Mouse (Mus musculus) cerebellum, adult 8-10 months (tissue): ENCODE results near the gene Akt3.

Experiments
- DNase-seq: peaks from one replicate; pipeline ENCODE4 v3.0.0; 2022

Gene Akt3

GRCm38 (mm10) chr1:177004041-177004741 is 253.8 kb downstream of the Akt3 start:
- no peak for DNase-seq

- DNase-seq = no peak
Measured at GRCm38 (mm10) chr1:177002951-177003350, 255.1 kb downstream of the Akt3 start.

- no peak for DNase-seq
Measured at GRCm38 (mm10) chr1:176999011-176999410, 259.0 kb downstream of the Akt3 start.

- DNase-seq = peak; percentile 28
Measured at GRCm38 (mm10) chr1:176997711-176998689, 260.0 kb downstream of the Akt3 start.

- DNase-seq = no peak
Measured at GRCm38 (mm10) chr1:176997254-176997653, 260.7 kb downstream of the Akt3 start.

GRCm38 (mm10) chr1:176996630-176997201 is 261.3 kb downstream of the Akt3 start:
- peak; percentile 32 for DNase-seq

- no peak for DNase-seq
Measured at GRCm38 (mm10) chr1:176996166-176996565, 261.8 kb downstream of the Akt3 start.

GRCm38 (mm10) chr1:176995419-176995775 is 262.6 kb downstream of the Akt3 start:
- no peak for DNase-seq

- DNase-seq = no peak
Measured at GRCm38 (mm10) chr1:176994707-176995418, 263.1 kb downstream of the Akt3 start.

GRCm38 (mm10) chr1:176994087-176994486 is 263.9 kb downstream of the Akt3 start:
- no peak for DNase-seq

GRCm38 (mm10) chr1:176993141-176994010 is 264.6 kb downstream of the Akt3 start:
- no peak for DNase-seq

GRCm38 (mm10) chr1:176992517-176992916 is 265.5 kb downstream of the Akt3 start:
- DNase-seq = no peak

GRCm38 (mm10) chr1:176991473-176991872 is 266.5 kb downstream of the Akt3 start:
- DNase-seq = no peak

- DNase-seq = no peak
Measured at GRCm38 (mm10) chr1:176986990-176987740, 270.8 kb downstream of the Akt3 start.

- DNase-seq = no peak
Measured at GRCm38 (mm10) chr1:176986275-176986674, 271.7 kb downstream of the Akt3 start.

- DNase-seq = no peak
Measured at GRCm38 (mm10) chr1:176985691-176986090, 272.3 kb downstream of the Akt3 start.

GRCm38 (mm10) chr1:176982671-176983070 is 275.3 kb downstream of the Akt3 start:
- no peak for DNase-seq

GRCm38 (mm10) chr1:176981511-176981910 is 276.5 kb downstream of the Akt3 start:
- no peak for DNase-seq

- DNase-seq = no peak
Measured at GRCm38 (mm10) chr1:176980801-176981400, 277.1 kb downstream of the Akt3 start.

GRCm38 (mm10) chr1:176980140-176980539 is 277.9 kb downstream of the Akt3 start:
- DNase-seq = no peak

GRCm38 (mm10) chr1:176979235-176979634 is 278.8 kb downstream of the Akt3 start:
- DNase-seq = no peak
